Mouse (Mus musculus): ENCODE results near the gene Golga7b. TPM values are rescaled to one million over a fixed set of nuclear protein-coding genes. Genes with fewer than 3 reads are reported as not detected.

Golga7b gene
- polyA plus RNA-seq, 1 experiment, result 90.4 TPM

DNA sequence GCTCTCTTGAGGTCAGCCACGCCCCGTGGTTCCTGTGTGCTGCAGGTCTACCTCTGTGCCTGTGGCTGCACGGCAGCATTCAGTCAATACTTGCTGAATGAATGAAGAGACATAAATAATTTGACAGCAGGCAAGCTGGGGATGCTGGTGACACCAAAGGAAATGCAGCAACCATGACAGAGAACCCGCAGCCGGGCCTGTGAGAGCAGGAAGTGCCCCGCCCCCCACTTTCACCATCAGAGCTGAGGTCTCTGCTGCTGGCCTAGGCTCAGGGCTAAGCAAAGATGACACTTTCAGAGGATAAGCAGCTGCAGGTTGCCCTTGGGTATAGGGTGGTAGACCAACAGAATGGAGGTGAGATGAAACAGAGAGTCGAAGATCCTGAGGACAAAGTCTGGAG lies 58.8 kb downstream of the Golga7b start:
- TF ChIP-seq POLR2A (IDR thresholded peaks at IDR 0.05; ENCODE audit: borderline replicate concordance, insufficient read depth, low read length) (no peak), CTCF (IDR thresholded peaks at IDR 0.05; ENCODE audit: borderline replicate concordance, insufficient read depth, low read depth, low read length) (no peak)
- 64% methylated on average over 7 of the region's 7 CpGs for WGBS
- H3K27me3 ChIP-seq (ENCODE audit: control insufficient read depth, insufficient read depth, low read length), result no peaks in the 10 kb centered on the region
- H3K27ac ChIP-seq (ENCODE audit: insufficient read depth, low read length), result no peak overlapping the region
- no peak for DNase-seq
- H3K4me1 ChIP-seq (ENCODE audit: control insufficient read depth, insufficient read depth, low read length), result peaks cover 3% of the 10 kb centered on the region
- no peak overlapping the region for H3K4me3 ChIP-seq (replicated peaks; ENCODE audit: insufficient read depth, low read depth, low read length)

DNA sequence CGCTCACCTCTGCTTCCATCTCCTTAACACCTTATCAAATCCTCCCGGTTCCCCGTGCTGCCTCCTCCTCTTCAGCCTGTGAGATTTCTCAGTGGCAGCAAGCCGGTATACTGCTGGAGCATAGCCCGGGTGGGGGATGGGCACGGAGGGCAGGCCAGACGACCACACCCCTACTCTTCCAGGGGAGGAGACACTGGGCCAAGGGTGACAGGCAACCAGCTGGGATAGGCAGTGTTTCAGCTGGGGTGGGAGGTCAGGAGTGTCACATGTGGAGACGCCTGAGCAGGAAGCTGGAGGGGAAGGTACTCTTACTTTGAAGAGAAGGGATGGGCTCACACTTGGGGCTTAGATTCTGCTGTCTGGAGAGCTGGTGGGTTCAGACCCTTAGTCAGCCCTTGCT lies 59.6 kb downstream of the Golga7b start:
- TF ChIP-seq POLR2A (IDR thresholded peaks at IDR 0.05; ENCODE audit: borderline replicate concordance, insufficient read depth, low read length) (no peak), CTCF (IDR thresholded peaks at IDR 0.05; ENCODE audit: borderline replicate concordance, insufficient read depth, low read depth, low read length) (no peak)
- H3K4me3 ChIP-seq (replicated peaks; ENCODE audit: insufficient read depth, low read depth, low read length), result no peak overlapping the region
- 24% methylated on average over 8 of the region's 8 CpGs for WGBS
- H3K4me1 ChIP-seq (ENCODE audit: control insufficient read depth, insufficient read depth, low read length), result no peaks in the 10 kb centered on the region
- no peak overlapping the region for H3K27ac ChIP-seq (ENCODE audit: insufficient read depth, low read length)
- DNase-seq, result no peak
- H3K27me3 ChIP-seq (ENCODE audit: control insufficient read depth, insufficient read depth, low read length), result no peaks in the 10 kb centered on the region

DNA sequence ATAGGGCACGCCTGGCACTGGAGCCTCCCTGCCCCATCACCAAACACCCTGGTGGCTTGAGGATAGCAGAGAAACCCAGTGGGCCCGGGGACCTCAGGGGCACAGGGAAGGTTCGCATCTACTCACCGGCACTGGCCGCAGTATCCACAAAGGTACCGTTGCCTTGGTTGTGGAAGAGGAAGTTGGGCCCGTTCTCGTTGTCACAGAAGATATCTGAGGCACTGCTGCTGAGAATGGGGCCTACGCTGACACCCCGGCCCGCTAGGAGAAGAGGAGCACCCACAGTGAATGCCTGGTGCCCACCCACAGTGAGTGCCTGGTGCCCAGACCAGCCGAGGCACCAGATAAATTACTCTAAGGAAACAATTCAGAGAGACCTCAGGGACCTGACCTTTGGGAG lies 61.6 kb downstream of the Golga7b start:
- WGBS, result 89% methylated on average over 12 of the region's 12 CpGs
- Histone ChIP-seq H3K27ac (ENCODE audit: insufficient read depth, low read length) (no peak overlapping the region), H3K4me1 (ENCODE audit: control insufficient read depth, insufficient read depth, low read length) (no peaks in the 10 kb centered on the region), H3K27me3 (ENCODE audit: control insufficient read depth, insufficient read depth, low read length) (no peaks in the 10 kb centered on the region), H3K4me3 (replicated peaks; ENCODE audit: insufficient read depth, low read depth, low read length) (no peak overlapping the region)
- TF ChIP-seq POLR2A (IDR thresholded peaks at IDR 0.05; ENCODE audit: borderline replicate concordance, insufficient read depth, low read length), result no peak
- TF ChIP-seq CTCF (IDR thresholded peaks at IDR 0.05; ENCODE audit: borderline replicate concordance, insufficient read depth, low read depth, low read length), result no peak
- no peak for DNase-seq

DNA sequence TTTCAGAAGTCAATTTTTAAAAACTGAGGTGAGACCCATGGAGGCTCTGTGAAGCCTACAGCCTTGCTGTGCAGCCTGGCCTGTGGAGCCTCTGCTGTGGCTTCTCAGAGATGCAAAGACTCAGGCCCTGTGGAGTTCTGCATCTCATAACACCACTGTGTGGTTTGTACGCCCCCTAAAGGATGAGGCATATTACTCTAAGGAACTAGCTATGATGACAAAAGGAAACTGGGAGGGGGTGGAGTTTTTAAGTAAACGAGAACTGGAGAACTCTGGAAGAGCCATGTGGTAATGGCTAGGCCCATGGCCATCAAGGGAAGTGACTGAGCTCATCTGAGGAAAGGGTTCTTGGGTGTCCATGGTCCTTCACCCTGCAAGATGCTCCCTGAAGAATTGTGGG lies 64.0 kb downstream of the Golga7b start:
- no peaks in the 10 kb centered on the region for H3K27me3 ChIP-seq (ENCODE audit: control insufficient read depth, insufficient read depth, low read length)
- WGBS, result 69% methylated on average over 2 of the region's 2 CpGs
- DNase-seq, result no peak
- no peak overlapping the region for H3K4me3 ChIP-seq (replicated peaks; ENCODE audit: insufficient read depth, low read depth, low read length)
- H3K4me1 ChIP-seq (ENCODE audit: control insufficient read depth, insufficient read depth, low read length), result no peaks in the 10 kb centered on the region
- TF ChIP-seq CTCF (IDR thresholded peaks at IDR 0.05; ENCODE audit: borderline replicate concordance, insufficient read depth, low read depth, low read length) (no peak), POLR2A (IDR thresholded peaks at IDR 0.05; ENCODE audit: borderline replicate concordance, insufficient read depth, low read length) (no peak)
- H3K27ac ChIP-seq (ENCODE audit: insufficient read depth, low read length), result no peak overlapping the region

DNA sequence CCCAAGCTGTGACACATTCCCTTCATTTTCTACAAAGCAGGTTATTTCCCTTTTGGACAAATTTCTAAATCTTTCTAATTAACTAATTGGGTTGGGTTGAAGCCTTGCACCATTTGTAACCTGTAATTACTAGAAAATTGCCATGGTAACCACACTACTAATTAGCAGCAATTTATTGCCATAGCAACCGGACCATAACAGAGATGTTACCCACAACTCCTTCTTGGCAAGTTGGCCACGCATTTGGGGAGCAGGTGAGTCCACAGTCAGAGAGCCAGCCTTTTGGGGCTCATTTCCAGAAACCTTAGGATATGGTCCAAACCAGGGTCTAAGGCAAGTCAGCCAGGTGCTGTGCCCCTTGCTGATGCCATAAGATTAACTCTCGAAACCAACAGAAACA lies 64.8 kb downstream of the Golga7b start:
- H3K27me3 ChIP-seq (ENCODE audit: control insufficient read depth, insufficient read depth, low read length), result no peaks in the 10 kb centered on the region
- 0 out of 2 replicates have a peak, but pooled peaks cover 3% of the 10 kb centered on the region for H3K4me1 ChIP-seq (ENCODE audit: control insufficient read depth, insufficient read depth, low read length)
- no peak overlapping the region for H3K27ac ChIP-seq (ENCODE audit: insufficient read depth, low read length)
- WGBS, result 49% methylated on average over 3 of the region's 3 CpGs
- no peak for DNase-seq
- H3K4me3 ChIP-seq (replicated peaks; ENCODE audit: insufficient read depth, low read depth, low read length), result no peak overlapping the region
- TF ChIP-seq CTCF (IDR thresholded peaks at IDR 0.05; ENCODE audit: borderline replicate concordance, insufficient read depth, low read depth, low read length) (no peak), POLR2A (IDR thresholded peaks at IDR 0.05; ENCODE audit: borderline replicate concordance, insufficient read depth, low read length) (no peak)

DNA sequence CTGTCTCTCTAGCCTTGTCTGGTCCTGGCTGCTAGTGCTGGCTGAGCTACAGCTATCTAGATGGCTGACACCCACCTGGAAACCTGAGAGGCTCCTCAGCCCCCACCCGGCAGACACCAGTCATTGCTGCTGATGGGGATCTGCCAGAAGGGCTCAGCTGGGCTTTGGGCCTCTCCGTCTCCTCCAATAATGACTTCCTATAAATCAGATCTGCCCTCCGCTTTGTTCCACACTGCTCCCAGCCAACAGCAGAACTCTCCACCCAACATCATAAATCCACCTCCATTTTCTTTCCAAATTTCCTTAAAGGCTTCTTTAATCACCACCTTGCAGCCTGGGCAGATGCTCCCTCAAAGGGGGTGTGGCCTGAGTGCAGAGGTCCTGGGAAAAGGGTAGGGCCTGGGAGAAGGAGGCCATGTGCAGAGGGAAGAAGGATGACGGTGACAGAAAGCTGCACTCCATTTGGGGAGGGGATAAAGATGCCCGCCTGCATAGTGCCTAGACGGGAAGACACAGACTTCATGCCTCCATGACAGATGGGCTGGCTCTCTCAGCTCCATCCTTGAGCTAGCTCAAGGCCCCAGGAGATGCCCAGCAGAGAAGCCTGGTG lies 67.8 kb downstream of the Golga7b start:
- H3K27me3 ChIP-seq (ENCODE audit: control insufficient read depth, insufficient read depth, low read length), result no peaks in the 10 kb centered on the region
- no peak for DNase-seq
- TF ChIP-seq CTCF (IDR thresholded peaks at IDR 0.05; ENCODE audit: borderline replicate concordance, insufficient read depth, low read depth, low read length) (no peak), POLR2A (IDR thresholded peaks at IDR 0.05; ENCODE audit: borderline replicate concordance, insufficient read depth, low read length) (no peak)
- no peak overlapping the region for H3K4me3 ChIP-seq (replicated peaks; ENCODE audit: insufficient read depth, low read depth, low read length)
- H3K27ac ChIP-seq (ENCODE audit: insufficient read depth, low read length), result no peak overlapping the region
- H3K4me1 ChIP-seq (ENCODE audit: control insufficient read depth, insufficient read depth, low read length), result peaks cover 12% of the 10 kb centered on the region
- 61% methylated on average over 6 of the region's 6 CpGs for WGBS

DNA sequence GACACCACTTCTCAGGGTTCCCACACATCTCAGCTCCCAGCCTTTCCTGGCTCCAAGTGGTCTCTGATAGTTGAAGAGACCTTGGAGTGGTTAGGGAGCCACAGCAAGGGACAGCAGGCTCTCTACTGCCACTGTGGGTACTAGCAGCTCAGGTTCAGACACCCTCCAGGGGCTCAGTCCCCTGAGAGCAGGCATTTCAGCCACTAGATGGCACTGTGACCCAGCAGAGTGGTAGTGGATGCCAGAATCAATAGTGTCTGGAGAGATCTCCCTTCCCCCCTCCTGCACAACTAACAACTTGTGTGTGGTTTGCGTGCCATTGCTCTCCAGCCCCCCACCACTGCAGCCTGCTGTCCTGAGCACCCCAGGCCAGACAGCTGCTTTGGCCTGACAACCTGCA lies 68.5 kb downstream of the Golga7b start:
- TF ChIP-seq POLR2A (IDR thresholded peaks at IDR 0.05; ENCODE audit: borderline replicate concordance, insufficient read depth, low read length) (no peak), CTCF (IDR thresholded peaks at IDR 0.05; ENCODE audit: borderline replicate concordance, insufficient read depth, low read depth, low read length) (peak; percentile 96)
- DNase-seq, result peak; percentile 70 to 78
- no peak overlapping the region for H3K27ac ChIP-seq (ENCODE audit: insufficient read depth, low read length)
- no peak overlapping the region for H3K4me3 ChIP-seq (replicated peaks; ENCODE audit: insufficient read depth, low read depth, low read length)
- WGBS, result 56% methylated on average over 1 of the region's 1 CpGs
- H3K27me3 ChIP-seq (ENCODE audit: control insufficient read depth, insufficient read depth, low read length), result no peaks in the 10 kb centered on the region
- peaks cover 12% of the 10 kb centered on the region for H3K4me1 ChIP-seq (ENCODE audit: control insufficient read depth, insufficient read depth, low read length)

DNA sequence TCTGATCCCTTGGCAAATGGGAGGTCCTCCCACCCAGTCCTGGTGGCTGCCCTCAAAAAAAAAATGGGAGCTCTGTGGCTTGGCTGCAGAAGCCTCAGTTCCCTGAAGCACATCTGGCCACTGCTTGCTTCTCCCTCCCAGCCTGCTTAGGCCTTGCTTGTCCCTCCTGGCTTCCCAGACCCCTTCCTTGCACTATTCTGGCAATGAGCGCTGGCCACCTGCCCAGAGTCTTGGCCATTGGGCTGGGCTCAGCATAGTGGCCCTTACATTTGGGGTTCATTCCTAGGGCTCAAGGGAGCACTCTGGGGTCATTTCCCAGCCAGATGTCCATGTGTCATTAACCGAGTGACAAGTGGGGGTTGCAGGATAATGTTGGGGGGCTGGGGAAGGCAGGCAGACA lies 69.2 kb downstream of the Golga7b start:
- peak; percentile 34 to 37 for DNase-seq
- TF ChIP-seq CTCF (IDR thresholded peaks at IDR 0.05; ENCODE audit: borderline replicate concordance, insufficient read depth, low read depth, low read length), result no peak
- TF ChIP-seq POLR2A (IDR thresholded peaks at IDR 0.05; ENCODE audit: borderline replicate concordance, insufficient read depth, low read length), result no peak
- 63% methylated on average over 2 of the region's 2 CpGs for WGBS
- Histone ChIP-seq H3K27ac (ENCODE audit: insufficient read depth, low read length) (no peak overlapping the region), H3K4me1 (ENCODE audit: control insufficient read depth, insufficient read depth, low read length) (peaks cover 12% of the 10 kb centered on the region), H3K27me3 (ENCODE audit: control insufficient read depth, insufficient read depth, low read length) (no peaks in the 10 kb centered on the region), H3K4me3 (replicated peaks; ENCODE audit: insufficient read depth, low read depth, low read length) (no peak overlapping the region)
